Mouse (Mus musculus) spleen, adult 12 weeks (tissue): ENCODE data around the gene Dusp11.
"Not testable (repeated sequence)": the region's sequence is repeated elsewhere in the genome, so short reads cannot be mapped to it uniquely, and the experiment has no call there.

Source experiments
- DNase-seq: peaks from one replicate; pipeline ENCODE4 v3.0.0; 2022; ENCODE audit warnings: low spot score

Gene Dusp11

DNA sequence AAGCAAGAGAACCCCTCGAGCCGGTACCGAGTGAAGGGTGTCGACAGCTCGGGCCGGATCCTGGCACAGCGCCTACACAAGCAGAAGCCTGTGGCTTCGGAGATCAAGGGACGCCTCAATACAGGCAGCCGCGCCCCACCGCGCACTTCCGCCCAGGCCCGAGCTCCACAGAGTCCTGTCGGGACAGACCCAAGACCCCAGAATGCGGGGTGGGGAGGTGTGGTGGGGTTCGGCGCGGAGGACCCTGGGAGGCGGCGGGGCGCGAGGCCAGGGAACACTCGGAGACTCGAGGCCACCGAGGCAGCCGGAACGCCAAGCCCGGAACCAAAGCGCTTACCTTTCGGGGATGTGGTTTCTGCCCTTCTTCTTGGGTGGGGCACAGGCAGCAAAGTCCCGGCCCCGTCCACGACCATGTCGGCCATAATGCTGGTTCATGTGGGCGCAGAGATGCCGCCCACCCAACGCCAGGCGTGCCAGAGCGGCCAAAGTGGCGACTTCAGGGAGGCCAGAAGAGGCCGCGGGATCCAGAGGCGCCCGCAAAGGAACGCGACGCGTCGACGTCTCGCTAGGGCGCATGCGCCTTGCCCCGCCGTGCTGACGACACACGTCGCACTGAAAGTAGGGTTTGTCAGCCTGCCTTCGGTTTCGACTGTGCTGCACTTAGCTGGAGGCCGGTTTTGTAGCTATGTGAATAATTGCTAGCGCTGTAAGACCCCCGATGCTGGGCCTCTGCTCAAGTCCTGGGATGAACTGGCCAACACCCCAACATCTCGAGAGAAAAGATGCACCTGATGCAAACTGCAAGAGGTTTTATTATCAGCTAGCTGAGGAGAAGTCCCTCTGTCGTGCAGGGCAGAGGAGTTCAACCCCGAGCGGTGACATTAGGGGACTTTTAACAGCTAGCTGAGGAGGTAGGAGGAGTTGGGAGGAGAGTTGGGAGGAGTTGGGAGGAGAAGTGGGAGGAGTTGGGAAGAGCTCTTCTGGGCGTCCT lies at the start of gene Dusp11:
TSS of gene Dusp11 (minus strand) at position 567 of the 991 bp plus-strand sequence.
- DNase-seq: peak; percentile 87

GRCm38 (mm10) chr6:86009980-86010379 lies 48.5 kb upstream of the Dusp11 start:
- DNase-seq: peak; percentile 8

DNA sequence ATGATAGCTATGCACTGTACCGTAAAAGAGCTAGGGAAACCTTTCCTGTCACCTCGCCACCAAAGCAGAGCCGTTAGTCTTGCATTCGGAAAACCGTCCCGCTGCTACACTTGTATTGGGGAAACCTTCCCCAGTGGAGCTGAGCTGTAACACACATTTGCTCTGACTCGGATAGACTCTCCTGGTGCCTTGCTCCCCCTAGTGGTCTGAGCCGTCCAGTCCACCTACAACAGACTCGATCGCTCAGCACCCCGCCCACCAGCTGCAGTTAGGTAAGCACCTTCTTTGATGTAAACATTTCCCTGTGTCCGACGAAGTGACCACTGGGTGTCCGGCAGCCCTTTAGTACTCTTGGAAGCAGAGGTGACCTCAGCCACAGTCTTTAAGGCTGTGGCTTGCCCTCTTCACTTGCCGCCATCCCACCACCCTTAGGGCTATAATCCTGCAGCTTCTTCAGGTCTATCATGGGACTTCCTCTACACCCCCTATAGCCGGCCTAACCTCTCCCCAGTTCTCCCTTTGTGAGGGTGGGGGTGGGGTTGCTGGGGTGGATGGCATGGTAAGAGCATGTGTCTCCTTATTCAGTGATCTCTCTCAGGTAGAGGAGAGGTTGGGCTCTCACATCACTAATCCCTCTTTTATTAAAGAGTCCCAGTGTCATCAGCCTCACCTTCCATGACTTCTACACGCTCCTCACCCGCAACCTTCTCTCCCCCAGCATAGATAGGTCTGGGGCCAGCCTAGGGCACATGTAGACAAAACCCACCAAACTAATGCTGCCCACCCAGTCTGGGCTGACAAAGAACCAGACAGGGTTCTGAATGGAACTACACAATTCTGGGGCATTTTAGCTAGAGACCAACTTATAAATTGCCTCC lies 43.0 kb upstream of the Dusp11 start:
- peak; percentile 73 for DNase-seq

DNA sequence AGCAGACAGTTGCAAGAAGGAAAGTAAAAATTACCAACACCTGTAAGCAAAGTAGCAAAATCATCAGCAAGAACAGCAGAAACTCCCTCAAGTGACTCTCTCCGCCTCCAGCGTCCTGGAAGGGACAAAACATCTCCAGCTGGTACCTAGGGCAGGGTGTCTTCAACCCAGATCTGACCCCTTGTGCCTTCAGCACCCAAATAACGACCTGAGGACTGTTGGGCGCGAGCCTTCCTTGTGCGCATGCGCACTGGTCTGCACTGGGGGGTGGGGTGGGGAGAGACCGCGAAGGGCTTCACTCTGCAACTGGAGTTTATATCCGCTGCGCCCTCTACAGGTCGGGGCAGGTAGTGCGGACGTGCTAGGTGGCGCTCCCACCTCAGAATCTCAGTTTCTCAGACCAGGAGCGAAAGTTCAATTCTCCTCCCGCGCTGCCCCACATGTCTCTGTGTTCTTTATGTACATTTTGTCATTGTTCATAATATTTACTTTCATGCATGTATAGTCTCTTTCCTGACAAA lies 42.0 kb upstream of the Dusp11 start:
- peak; percentile 25 for DNase-seq

DNA sequence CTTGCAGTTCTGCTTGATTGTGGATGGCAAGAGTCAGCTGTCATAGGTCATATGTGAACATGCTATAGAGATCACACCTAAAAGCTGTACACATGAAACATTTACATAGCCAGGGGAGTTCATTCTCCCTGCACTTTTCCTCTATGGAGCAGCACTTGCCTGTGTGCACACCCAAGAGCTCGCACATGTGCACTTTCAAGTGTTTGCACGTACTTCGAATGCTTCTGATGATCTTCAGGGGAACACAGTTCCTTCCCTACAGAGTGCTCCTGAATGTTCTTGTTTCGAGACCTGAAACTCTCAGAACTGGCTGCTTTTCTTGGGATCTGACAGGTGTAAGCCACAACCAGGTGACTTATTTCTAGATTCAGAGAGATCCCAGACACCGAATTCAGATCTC lies 29.3 kb upstream of the Dusp11 start:
- not testable (repeated sequence) for DNase-seq

- DNase-seq: not testable (repeated sequence)
Measured at GRCm38 (mm10) chr6:85989570-85989969, 28.1 kb upstream of the Dusp11 start.

- DNase-seq: no peak
Measured at GRCm38 (mm10) chr6:85984351-85984750, 22.9 kb upstream of the Dusp11 start.

DNA sequence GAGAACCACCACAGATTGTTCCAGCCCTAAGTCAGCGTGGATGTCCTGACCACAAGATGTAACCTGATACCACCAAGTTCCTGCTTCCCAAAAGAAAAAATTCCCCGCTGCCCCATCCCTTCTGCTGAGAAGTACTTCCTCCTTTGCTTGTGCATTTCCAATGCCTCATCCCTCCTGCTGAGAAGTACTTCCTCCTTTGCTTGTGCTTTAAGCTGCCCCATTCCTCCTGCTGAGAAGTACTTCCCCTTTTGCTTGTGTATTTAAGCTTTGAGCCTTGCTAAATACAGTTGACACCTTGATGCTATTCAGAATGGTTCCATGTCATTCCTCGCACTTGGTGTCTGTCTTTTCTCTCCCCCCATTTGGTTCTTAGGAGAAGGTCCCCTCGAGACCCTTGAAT lies 17.3 kb upstream of the Dusp11 start:
- not testable (repeated sequence) for DNase-seq

DNA sequence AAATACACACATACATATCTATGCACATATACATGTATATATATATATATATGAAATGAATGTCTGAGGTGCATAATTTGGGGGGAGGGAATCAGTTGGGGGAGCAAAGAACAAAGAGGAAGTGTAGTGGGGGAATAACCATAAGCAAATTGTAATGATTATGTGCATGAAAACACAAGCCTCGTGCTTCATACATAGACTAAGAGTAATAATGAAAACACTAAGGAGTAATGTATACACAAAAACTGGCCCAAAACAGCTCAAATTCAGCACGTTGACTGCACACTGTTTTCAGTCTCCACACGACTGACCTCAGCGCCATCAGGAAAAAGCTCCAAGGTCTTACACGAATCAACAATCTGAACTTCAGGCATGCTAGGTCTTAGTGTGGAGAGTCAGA lies 14.8 kb upstream of the Dusp11 start:
- DNase-seq: no peak

- no peak for DNase-seq
Measured at GRCm38 (mm10) chr6:85975761-85976160, 14.3 kb upstream of the Dusp11 start.

DNA sequence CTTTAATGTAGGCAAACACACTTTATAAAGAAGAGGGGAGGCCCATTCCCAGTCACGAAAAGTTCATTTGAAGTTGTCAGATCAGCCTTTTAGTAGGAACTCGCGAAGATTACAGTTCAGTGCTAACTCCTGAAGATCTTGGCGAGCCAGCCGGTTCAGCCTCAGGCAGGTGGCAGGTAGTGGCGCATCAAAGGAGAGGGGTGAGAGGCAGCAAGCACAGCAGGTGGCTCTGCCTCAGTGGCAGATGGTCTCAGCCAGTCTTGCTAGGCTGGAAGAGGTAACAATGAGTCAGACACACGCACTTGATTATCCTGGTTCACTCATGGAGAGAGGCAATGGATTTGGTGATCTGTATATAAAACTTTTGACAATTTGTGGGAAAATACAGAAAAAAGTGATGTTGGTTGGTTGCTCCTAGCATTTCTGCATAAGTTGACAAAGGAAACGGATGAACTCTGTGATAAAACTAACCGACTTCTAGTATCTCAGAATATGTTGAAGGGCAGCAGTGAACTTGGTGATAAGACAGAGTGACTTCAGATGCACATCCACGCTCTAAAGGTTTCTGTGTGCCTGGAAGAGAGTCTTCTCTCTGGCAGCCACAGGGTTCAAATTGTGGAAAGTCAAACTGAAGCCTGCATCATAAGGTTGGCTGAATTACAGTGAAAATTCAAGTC lies 13.6 kb upstream of the Dusp11 start:
- no peak for DNase-seq

- DNase-seq: no peak
Measured at GRCm38 (mm10) chr6:85973336-85973735, 11.9 kb upstream of the Dusp11 start.

- no peak for DNase-seq
Measured at GRCm38 (mm10) chr6:85972699-85973098, 11.2 kb upstream of the Dusp11 start.

- DNase-seq: no peak
Measured at GRCm38 (mm10) chr6:85969889-85970288, 8.4 kb upstream of the Dusp11 start.

DNA sequence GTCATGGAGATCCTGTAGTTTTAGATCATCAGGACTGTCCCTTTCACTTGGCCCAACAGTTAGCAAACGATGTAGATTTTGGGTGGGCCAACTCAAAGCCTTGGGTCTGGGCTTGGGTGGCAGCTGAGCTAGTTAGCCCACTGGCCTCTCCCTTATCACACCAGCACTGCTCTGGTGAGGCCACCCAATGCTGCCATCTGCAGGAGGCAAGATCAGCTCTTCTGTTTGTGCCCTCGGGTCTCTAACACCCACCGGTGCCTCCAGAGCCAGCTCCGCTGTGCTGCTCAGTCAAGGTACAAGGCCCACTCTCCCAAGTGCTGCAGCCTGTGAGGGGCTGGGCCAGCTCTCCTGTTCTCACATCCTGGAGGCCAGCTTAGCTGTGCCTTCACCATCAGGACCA lies 5.2 kb upstream of the Dusp11 start:
- no peak for DNase-seq

DNA sequence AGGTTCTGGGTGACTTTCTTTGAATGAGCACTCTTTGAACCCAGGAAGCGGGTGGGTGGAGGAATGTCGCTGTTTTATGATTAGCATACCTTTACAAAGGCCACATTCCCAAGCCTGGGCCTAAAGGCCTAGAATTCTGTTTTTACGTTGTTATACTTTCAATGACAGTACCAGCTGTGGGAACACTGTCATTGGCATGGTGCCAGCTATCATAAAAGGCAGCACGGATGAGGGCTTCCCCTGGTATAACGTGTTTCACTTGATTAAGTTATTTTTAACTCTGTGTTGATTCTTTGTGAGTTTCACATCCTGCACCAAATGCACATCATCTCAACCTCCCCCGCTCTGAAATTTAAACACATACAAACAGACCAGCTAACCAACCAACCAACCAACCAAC lies 4.6 kb upstream of the Dusp11 start:
- DNase-seq: peak; percentile 32

DNA sequence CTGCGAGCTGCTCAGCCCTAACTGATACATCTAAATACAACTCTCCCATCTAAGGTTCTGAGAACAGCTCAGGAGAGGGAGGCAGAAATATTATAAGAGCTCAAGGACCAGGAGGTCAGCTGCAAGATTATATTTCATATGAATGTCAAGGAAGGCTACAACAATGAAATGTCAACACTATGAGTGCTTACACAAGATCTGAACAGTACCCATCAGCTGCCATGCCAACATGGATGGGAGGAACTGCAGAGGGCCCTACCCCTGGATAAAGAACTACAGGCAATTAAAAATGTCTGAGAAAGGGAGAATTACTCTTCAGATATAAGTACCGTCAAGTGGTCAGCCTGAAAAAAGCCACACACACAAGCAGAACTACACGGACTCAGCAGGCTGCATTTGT lies 3.9 kb downstream of the Dusp11 start:
- no peak for DNase-seq

DNA sequence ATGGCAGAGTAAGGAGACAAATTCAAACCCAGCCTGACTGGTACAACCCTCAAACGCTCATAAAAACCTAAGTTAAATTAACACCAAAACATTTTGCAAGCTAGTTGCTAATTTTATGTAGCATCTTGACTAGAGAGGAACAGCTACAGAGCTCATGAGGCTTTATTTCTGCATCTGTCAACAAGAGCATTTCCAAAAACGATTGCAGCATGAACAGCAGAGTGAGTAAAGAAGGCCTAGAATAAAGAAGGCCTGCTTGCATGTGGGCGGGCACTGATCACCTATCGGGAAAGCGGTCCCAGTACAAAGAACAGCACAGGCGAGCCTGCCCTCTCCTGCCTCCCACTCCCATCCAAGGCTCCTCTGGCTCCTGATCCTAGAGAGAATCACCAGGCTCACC lies 12.9 kb downstream of the Dusp11 start:
- no peak for DNase-seq

- no peak for DNase-seq
Measured at GRCm38 (mm10) chr6:85942469-85942868, 19.0 kb downstream of the Dusp11 start.

DNA sequence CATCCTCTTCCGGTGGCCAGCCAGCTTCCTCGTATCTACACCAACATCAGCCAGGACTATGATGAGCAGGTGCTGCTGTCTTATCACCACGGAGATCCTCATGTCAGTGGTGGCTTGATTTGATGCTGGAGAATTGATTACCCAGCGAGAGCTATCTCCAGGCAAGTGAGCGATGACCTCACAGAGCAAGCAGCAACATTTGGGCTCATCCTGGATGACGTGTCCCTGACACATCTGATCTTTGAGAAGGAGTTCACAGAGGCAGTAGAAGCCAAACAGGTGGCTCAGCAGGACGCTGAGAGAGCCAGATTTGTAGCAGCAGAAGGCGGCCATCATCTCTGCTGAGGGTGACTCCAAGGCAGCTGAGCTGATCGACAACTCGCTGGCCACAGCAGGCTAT lies 22.8 kb downstream of the Dusp11 start:
- no peak for DNase-seq

DNA sequence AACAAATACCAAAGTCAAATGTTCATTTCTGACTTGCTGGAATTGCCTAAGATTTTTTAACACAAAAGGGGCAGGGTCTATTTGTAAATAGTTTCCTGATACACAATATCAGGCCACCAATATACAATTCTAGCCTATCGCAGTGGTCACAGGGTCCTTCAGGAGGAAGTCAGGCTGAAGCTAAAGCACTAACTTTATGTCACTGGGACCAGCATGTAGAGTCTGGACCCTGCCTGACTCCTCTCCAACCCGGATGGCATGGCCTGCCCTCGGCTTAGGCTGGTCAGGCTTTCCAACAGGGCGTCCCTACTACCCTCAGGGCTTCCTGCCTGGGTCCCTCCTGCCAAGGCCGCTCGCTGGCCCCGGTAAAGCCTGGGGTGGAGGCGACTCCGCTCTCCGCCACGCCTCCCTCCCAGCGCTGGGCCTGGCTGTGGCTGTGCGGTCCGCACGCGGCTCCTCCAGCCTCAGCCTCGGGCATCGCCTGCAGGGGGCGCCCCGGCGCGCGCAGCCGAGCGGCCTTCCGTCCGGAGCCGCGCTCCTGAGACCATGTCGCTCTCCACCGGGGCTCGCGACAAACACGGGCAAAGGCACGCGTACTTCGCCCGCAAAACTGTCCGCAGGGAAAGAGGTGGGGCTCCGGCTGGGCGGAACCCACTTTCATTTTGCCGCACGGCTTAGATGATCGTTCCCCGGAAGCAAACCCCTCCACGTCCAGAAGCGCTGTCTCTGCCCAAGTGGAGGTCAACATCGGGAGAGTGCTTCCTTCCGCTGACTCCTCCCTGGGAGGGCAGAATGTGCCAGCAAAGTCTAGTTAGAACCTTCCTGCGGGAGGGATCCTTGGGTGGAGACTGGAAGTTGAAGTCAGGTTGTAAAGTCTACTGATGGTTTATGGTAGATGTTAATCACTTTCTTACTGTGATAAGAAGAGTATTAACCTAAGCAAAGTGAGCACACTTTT lies 24.7 kb downstream of the Dusp11 start:
- DNase-seq: peak; percentile 82
